Mouse (Mus musculus) cerebellum, adult (tissue): ENCODE measurements around the gene Gck.
A peak's percentile ranks its signal among the peaks of the same experiment; 100 is the strongest.

Source experiments
- ATAC-seq: cut with Nextera tagmentation; 2 replicates; pipeline ENCODE4 v1.9.2; 2017; ENCODE audit warnings: mild to moderate bottlenecking, moderate library complexity, mixed read lengths; ENCODE audit not compliant: insufficient number of reproducible peaks, low FRiP score, low TSS enrichment

Gene Gck

DNA sequence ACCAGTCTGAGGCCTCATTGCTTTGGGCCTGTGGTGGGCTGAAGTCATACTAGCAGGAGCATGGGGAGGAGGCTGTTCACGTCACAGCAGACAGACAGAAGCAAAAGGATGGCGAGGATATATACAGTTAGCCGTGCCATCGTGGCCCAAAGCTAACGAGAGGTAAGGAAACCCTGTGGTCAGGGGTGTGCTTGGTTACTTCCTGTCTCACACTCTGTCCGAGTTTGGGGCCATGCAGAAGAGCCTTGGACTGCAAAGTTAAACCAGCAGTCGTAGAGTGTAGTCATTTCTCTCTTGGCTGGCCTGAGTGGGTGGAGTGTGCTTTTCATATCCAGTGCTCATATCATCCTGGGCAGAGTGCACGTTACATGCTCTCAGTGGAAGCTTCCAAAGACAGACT, 67.4 kb downstream of the Gck start:
- ATAC-seq = no peak

GRCm38 (mm10) chr11:5879905-5880304, 70.0 kb downstream of the Gck start:
- no peak for ATAC-seq

GRCm38 (mm10) chr11:5878661-5879060, 71.2 kb downstream of the Gck start:
- no peak for ATAC-seq

- ATAC-seq = peak; percentile 95
Observed at GRCm38 (mm10) chr11:5877921-5878526, 71.9 kb downstream of the Gck start, which contains the start of gene Pold2. Pold2 (minus strand) TSS chr11:5878292.

GRCm38 (mm10) chr11:5877421-5877820, 72.5 kb downstream of the Gck start:
- no peak for ATAC-seq

GRCm38 (mm10) chr11:5873192-5873591, 76.7 kb downstream of the Gck start:
- ATAC-seq = no peak

DNA sequence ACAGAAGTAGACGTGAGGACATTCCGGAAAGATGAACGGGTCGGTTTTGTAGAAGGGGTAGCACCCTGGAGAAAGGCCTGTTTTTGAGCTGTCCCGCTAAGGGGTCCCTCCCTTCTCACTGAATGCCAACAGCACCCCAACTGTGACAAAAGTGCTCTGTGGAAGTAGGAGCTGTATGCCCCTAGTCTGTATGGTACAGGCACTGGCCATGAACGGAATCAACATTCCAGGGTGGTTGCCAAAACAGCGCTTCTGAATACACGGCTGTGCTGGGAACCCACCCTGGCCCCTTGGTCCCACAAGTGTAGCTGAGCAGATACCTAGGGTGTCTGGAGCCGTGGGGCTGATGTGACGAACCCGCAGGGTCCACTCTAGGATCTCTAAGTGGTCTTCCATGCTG, 77.2 kb downstream of the Gck start:
- no peak for ATAC-seq

DNA sequence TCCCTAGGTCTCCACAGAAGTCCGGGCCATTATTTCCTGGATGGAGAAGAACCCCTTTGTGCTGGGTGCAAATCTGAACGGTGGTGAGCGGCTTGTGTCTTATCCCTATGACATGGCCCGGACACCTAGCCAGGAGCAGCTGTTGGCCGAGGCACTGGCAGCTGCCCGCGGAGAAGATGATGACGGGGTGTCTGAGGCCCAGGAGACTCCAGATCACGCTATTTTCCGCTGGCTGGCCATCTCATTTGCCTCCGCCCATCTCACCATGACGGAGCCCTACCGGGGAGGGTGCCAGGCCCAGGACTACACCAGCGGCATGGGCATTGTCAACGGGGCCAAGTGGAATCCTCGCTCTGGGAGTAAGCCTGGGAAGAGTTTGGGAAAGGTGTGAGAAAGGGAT, 79.8 kb downstream of the Gck start:
- ATAC-seq = no peak

DNA sequence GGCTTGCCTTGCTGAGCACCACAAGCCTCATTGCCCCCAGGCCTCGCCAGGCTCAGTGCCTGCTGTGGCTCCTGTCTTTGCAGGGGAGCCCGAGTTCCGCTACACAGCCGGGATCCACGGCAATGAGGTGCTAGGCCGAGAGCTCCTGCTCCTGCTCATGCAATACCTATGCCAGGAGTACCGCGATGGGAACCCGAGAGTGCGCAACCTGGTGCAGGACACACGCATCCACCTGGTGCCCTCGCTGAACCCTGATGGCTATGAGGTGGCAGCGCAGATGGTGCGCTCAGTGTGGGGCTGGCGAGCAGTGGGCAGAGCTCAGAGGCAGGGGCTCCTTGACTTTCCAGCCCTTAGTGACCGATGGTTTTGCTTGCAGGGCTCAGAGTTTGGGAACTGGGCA, 80.5 kb downstream of the Gck start:
- no peak for ATAC-seq

- no peak for ATAC-seq
Observed at GRCm38 (mm10) chr11:5868324-5868723, 81.6 kb downstream of the Gck start.

- no peak for ATAC-seq
Observed at GRCm38 (mm10) chr11:5867196-5867595, 82.7 kb downstream of the Gck start.

GRCm38 (mm10) chr11:5862394-5863105, 87.3 kb downstream of the Gck start:
- no peak for ATAC-seq

DNA sequence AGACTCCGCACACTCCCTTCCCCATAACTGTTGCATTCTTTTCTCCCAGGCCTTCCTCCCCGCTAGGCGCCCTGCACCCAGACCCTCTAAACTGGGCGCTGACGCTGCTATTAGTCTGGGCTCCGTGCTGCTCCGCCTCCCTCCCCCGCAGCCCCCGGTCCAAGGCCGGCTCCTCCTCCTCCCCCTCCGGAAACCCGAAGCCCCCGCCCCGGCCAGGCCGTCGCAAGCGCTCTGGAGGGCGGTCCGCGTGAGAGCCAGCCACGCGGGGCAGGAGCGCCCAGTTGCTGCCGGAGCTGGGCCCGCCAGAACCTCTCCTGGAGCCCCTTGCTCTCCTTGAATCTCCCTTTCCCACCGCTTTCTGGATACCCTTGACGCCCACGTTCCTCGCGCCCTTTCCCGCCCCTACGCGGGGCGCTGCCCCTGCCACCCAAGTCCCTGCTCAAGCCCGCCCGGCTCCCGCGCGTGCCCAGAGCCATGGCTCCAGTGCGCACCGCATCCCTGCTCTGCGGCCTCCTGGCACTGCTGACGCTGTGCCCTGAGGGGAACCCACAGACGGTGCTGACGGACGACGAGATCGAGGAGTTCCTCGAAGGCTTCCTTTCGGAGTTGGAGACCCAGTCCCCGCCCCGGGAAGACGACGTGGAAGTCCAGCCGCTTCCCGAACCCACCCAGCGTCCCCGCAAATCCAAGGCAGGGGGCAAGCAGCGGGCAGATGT, 88.0 kb downstream of the Gck start, which contains the start of gene Aebp1:
Aebp1 (plus strand) TSS at position 270 of the 716 bp plus-strand sequence.
- no peak for ATAC-seq

DNA sequence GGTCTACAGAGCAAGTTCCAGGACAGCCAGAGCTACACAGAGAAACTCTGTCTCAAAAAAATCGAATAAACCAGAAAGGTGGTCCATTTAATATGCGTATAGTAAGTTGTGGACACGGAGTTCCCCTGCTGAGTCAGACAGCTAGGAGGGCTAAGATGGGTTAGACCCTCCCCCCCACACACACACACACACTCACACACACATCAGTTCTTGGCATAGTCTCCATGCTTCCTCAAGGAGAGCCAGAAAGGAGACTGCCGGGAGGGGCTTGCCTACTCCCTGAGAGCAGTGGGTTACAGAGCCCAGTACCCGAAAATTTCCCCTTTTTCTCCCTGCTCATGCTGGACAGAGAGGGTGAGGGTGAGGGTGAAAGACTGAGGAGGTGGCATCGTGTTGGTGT, 89.2 kb downstream of the Gck start:
- ATAC-seq = no peak

DNA sequence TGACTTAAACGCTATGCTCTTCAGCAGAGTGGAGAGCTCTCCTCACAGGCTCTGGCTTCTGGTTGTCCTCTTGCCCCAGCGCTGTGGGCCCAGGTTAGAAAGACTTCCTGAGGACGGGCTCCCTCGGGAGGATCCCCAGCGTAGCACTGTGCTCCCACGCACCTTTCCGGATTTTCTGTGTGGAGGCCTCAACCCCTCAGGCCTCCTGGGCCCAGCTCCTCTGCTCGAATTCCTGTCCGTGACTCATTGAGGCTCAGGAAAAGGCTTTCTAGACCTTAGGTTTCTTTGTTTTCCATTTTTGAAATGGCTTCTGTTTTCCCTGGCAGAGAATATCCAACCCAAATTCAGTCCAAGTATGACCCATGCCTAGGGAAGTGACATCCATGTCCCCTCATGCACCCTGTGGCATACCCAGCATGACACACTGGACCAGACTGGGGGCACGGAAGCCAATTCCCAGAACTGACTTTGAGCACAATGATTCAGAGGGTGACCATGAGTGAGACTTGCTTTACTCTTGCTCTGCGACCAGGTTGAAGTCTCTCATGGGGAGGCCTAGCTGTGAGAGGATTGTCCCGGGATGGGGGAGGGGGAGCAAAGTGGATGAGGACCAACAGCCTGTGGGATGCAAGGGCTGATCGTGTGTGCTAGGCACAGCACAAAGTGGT, 89.9 kb downstream of the Gck start:
- no peak for ATAC-seq

DNA sequence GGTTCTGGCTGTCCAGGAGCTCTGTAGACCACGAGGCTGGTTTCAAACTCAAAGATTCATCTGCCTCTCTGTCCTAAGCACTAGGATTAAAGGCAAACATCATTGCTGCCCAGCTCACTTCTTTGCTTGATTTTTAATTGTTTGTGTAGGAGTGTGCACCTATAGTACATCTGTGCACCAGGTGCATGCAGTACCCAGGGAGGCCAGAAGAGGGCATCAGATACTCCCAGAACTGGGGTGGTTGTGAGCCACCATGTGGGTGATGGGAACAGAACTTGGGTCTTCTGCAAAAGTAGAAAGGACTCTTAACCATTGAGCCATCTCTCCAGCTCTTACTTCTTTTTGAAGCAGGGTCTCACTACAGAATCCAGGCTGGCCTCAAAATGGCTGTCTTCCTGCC, 91.2 kb downstream of the Gck start:
- no peak for ATAC-seq

GRCm38 (mm10) chr11:5856479-5857130, 93.3 kb downstream of the Gck start:
- no peak for ATAC-seq

DNA sequence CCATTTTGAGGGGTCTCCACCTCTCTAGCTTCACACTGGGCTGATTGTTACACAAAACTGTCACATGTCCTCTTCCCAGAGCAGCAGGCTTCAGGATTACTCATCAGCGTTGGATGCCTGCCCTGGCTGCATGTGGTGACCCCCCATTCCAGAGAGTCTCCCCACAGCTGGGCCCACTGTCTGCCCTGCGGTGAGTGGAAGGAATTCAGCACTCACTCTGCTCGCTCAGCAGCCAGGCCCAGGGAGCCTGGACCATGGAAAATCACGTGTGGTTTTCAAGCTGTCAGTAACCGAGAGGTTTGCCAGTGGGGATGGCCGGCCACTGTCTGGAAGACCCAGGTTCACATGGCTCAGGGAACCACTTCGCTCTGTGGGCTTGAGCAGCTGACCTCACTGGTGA, 94.0 kb downstream of the Gck start:
- no peak for ATAC-seq

DNA sequence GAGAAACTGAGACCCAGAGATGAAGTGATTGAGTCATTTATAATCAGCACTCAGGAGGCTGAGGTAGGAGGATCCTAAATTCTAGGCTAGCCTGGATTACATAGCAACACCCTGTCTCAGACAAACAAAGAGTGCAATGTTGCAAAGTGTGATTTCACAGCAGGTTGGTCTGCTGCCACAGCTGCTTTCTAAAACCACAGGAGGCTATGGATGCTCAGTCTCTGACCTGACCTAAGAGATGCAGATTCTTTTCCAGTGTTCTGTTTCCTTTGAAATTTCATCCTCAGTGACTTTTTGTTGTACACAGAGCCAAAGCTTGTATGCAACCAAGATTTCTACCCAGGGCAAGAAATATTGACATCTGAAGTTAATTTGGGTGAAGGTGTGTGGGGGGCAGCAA, 94.4 kb downstream of the Gck start:
- no peak for ATAC-seq

DNA sequence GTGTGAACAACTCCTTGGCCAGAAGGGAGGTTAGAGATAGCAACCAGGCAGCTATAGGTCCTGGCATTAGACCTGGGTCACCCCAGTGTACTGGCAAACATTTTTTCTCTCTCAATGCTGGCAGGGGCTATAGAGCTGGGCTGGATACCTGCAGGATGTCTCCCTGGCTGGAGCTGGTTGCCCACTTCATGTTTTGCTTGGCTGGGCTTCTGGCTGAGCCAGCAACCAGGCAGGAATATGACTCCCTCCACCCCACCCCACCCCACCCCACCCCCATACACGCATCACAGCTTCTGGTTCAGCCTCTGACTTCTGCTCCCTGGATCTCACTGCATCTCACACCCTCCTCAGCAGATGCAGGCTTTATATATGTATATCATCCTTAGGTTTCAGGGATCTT, 97.6 kb downstream of the Gck start:
- no peak for ATAC-seq
